Mouse (Mus musculus): Measurements from ENCODE around the gene Cdr2l. TPM values are rescaled to one million over a fixed set of nuclear protein-coding genes. Genes with fewer than 3 reads are reported as not detected.
"Not testable (repeated sequence)": the region's sequence is repeated elsewhere in the genome, so short reads cannot be mapped to it uniquely, and the experiment has no call there.

Gene Cdr2l
- polyA plus RNA-seq, 1 experiment from 2014 or later, result 19.9 TPM

DNA sequence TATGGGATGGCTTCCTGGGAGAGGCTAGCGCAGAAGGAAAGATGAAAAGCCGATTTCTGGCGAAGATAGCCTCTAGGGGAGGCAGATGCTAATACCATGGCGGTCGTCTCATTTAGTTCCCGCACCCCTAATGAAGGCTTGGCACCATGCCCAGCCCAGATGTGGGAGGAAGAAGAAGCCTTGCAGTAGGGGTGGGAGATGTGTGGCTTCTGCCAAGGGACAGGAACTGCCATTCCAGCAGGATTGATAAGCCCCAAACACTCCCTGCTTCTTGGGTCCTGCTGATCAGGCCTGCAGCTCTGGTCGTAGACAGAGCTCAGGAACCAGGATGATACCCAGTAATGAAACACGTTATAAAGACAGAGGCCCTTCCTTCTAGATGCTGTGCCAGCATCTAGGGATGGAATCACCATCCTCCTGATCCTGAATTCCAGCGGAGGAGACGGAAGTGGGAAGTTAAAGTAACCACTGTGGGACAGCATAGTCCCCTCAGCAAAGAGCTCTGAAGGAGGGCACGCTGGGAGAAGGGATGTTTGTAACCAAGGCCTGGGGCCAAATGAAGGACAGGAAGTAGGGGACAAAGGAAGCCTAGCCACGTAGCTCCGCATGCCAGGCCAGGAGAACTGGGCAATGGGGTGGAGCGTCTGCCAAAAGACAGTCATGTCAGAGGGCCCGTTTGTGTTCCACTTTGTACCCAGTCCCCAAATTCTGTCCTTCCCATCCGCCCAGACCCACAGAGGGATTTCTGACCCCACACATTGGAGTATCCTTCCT, 2.2 kb downstream of the Cdr2l start:
- 60% methylated on average over 16 of the region's 16 CpGs for whole genome bisulfite sequencing
- ATAC-seq (ENCODE audit: insufficient number of reproducible peaks, insufficient read depth, low FRiP score, low TSS enrichment, low read depth), result no peak
- Histone ChIP-seq H3K4me2 (peak overlapping the region; percentile 87), H3K9me3 (no peaks in the 10 kb centered on the region), H3K4me1 (replicated peaks) (peaks cover 36% of the 10 kb centered on the region), H3K27ac (no peak overlapping the region), H3K9ac (replicated peaks) (peak overlapping the region; percentile 90; the same call in 1 of the 2 replicates), H3K4me3 (replicated peaks) (peak overlapping the region; percentile 84), H3K27me3 (peaks cover 4% of the 10 kb centered on the region), H3K36me3 (0 out of 2 replicates have a peak, but pooled peaks cover 4% of the 10 kb centered on the region)

DNA sequence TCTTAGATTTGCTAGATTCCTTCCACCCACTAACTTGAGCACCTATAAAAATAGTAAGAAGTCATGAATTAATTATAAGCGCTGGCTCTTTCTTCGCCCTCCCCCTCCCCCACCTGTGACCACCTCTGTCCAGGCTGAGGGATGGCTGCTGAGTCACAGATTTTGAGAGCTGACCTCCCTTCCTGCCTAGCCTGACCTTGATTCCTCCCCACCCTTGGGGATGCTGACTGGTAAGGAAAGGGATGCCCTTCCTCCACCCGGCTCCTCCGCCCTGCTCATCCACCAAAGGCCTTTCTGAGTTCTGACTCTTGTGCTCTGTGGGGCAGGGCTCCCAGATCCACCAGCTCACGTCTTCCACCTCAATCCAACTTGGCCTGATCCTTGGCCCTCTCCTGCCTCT, 2.9 kb downstream of the Cdr2l start:
- peaks cover 5% of the 10 kb centered on the region; the same call in 1 of the 2 replicates for H3K36me3 ChIP-seq
- 77% methylated on average over 5 of the region's 5 CpGs for WGBS
- H3K27me3 ChIP-seq, result peaks cover 4% of the 10 kb centered on the region
- no peak for ATAC-seq (ENCODE audit: insufficient number of reproducible peaks, insufficient read depth, low FRiP score, low TSS enrichment, low read depth)
- no peak overlapping the region; the same call in 1 of the 2 replicates for H3K9ac ChIP-seq (replicated peaks)
- H3K9me3 ChIP-seq, result no peaks in the 10 kb centered on the region
- peaks cover 36% of the 10 kb centered on the region for H3K4me1 ChIP-seq (replicated peaks)
- H3K4me2 ChIP-seq, result no peak overlapping the region
- H3K4me3 ChIP-seq (replicated peaks), result no peak overlapping the region
- no peak overlapping the region for H3K27ac ChIP-seq

DNA sequence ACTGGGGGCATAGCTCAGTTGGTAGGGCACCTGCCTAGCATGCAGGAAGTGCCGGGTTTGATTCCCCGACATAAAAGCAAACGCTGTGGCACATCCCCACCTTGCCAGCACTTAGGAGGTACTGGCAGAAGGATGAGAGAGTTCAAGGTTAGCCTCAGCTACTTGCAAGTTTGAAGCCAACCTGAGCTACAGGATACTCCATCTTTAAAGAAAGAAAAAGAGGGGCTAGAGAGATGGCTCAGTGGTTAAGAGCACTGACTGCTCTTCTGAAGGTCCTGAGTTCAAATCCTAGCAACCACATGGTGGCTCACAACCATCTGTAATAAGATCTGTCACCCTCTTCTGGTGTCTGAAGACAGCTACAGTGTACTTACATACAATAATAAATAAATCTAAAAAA, 5.1 kb downstream of the Cdr2l start:
- H3K4me1 ChIP-seq (replicated peaks), result peaks cover 30% of the 10 kb centered on the region
- H3K9ac ChIP-seq (replicated peaks); ATAC-seq (ENCODE audit: insufficient number of reproducible peaks, insufficient read depth, low FRiP score, low TSS enrichment, low read depth); H3K9me3 ChIP-seq; H3K4me3 ChIP-seq (replicated peaks); H3K27ac ChIP-seq; H3K27me3 ChIP-seq; H3K4me2 ChIP-seq: not testable (repeated sequence)
- peaks cover 26% of the 10 kb centered on the region for H3K36me3 ChIP-seq
- WGBS, result 81% methylated on average over 3 of the region's 3 CpGs

DNA sequence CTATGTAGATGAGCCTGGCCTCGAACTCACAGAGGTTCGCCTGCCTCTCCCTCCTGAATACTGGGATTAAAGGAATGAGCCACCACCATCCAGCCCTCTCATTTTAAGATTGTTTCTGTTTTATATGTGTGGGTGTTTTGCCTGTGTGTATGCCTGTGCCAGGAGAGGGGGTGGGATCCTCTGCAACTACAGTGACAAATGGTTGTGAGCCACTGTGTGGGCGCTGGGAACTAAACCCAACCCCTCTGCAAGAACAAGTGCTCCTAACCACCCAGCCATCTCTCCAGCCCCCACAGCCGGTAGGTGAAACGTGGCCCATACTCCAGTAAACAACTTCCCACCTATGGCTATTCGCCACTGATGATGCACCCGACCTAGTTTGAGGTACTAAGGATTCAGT, 9.6 kb downstream of the Cdr2l start:
- Histone ChIP-seq H3K9me3 (no peaks in the 10 kb centered on the region), H3K36me3 (peaks cover 69% of the 10 kb centered on the region), H3K4me2 (no peak overlapping the region), H3K4me3 (replicated peaks) (no peak overlapping the region), H3K4me1 (replicated peaks) (no peaks in the 10 kb centered on the region), H3K9ac (replicated peaks) (no peak overlapping the region), H3K27me3 (peaks cover 8% of the 10 kb centered on the region), H3K27ac (no peak overlapping the region)
- ATAC-seq (ENCODE audit: insufficient number of reproducible peaks, insufficient read depth, low FRiP score, low TSS enrichment, low read depth), result no peak
- 92% methylated on average over 7 of the region's 7 CpGs for WGBS

DNA sequence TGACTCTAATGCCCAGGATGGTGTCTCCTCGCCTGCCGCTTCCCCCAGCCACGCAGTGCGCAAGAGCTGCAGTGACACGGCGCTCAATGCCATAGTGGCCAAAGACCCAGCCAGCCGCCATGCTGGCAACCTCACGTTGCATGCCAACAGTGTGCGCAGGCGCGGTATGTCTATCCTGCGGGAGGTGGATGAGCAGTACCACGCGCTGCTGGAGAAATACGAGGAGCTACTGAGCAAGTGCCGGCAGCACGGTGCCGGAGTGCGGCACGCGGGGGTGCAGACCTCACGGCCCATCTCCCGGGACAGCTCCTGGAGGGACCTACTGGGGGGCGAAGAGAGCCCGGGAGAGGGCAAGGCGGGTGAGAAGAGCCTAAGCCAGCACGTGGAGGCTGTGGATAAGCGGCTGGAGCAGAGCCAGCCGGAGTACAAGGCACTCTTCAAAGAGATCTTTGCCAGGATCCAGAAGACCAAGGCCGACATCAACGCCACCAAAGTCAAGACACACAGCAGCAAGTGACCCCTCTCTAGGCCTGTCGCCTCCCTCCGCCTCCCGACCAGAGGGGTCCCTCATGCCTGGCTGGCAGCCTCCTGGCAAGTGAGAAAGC, 12.1 kb downstream of the Cdr2l start:
- Histone ChIP-seq H3K9ac (replicated peaks) (no peak overlapping the region), H3K27ac (no peak overlapping the region), H3K4me3 (replicated peaks) (no peak overlapping the region), H3K4me1 (replicated peaks) (no peaks in the 10 kb centered on the region), H3K36me3 (peaks cover 66% of the 10 kb centered on the region), H3K4me2 (peak overlapping the region; percentile 21; the same call in 1 of the 2 replicates), H3K9me3 (no peaks in the 10 kb centered on the region), H3K27me3 (peaks cover 8% of the 10 kb centered on the region)
- no peak for ATAC-seq (ENCODE audit: insufficient number of reproducible peaks, insufficient read depth, low FRiP score, low TSS enrichment, low read depth)
- 63% methylated on average over 34 of the region's 34 CpGs for WGBS

DNA sequence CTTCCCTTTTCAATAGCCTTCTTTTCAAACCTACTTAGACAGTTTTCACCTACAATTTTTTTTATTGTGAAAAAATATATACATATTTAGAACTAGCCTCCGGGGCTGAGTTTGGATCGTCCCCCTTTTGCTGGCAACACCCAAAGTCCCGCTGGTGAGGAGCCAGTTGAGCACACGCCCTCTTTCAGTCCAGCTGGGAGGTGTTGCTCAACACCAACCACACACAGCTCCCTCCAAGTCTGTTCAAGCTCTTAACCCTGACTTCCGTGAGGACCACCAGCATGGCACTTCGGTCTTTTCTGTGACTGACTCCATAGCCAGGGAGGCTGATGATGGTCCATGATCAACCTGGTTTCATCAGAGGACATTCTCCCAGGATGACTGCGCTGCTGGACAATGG, 16.4 kb downstream of the Cdr2l start:
- H3K4me3 ChIP-seq (replicated peaks), result no peak overlapping the region
- no peak overlapping the region for H3K27ac ChIP-seq
- H3K36me3 ChIP-seq, result peaks cover 32% of the 10 kb centered on the region
- H3K27me3 ChIP-seq, result peaks cover 8% of the 10 kb centered on the region
- no peak overlapping the region for H3K4me2 ChIP-seq
- no peak overlapping the region for H3K9ac ChIP-seq (replicated peaks)
- ATAC-seq (ENCODE audit: insufficient number of reproducible peaks, insufficient read depth, low FRiP score, low TSS enrichment, low read depth), result no peak
- WGBS, result 79% methylated on average over 7 of the region's 7 CpGs
- 0 out of 2 replicates have a peak, but pooled peaks cover 1% of the 10 kb centered on the region for H3K4me1 ChIP-seq (replicated peaks)
- no peaks in the 10 kb centered on the region for H3K9me3 ChIP-seq

DNA sequence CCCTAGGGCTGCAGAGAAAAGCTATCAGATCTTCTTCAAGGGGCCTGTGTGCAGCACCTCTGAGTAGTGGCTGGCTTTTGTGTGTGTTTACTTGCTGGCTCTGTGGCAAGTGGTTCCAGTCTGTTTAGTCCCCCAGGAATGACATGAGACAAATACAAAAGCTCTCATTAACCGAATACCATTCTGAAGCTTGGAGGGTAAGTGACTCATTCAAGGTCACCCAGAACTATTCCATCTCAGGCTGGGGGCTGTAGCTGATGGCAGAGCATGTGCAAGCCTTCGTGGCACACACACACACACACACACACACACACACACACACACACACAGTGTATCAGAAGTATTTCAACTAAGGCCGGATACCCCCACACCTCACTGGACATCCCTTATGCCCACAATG, 18.4 kb downstream of the Cdr2l start:
- Histone ChIP-seq H3K9ac (replicated peaks) (no peak overlapping the region), H3K9me3 (no peaks in the 10 kb centered on the region), H3K4me2 (no peak overlapping the region), H3K27me3 (no peaks in the 10 kb centered on the region), H3K27ac (no peak overlapping the region), H3K36me3 (peaks cover 12% of the 10 kb centered on the region), H3K4me3 (replicated peaks) (no peak overlapping the region), H3K4me1 (replicated peaks) (peaks cover 12% of the 10 kb centered on the region)
- no peak for ATAC-seq (ENCODE audit: insufficient number of reproducible peaks, insufficient read depth, low FRiP score, low TSS enrichment, low read depth)
- 69% methylated on average over 3 of the region's 3 CpGs for whole genome bisulfite sequencing

DNA sequence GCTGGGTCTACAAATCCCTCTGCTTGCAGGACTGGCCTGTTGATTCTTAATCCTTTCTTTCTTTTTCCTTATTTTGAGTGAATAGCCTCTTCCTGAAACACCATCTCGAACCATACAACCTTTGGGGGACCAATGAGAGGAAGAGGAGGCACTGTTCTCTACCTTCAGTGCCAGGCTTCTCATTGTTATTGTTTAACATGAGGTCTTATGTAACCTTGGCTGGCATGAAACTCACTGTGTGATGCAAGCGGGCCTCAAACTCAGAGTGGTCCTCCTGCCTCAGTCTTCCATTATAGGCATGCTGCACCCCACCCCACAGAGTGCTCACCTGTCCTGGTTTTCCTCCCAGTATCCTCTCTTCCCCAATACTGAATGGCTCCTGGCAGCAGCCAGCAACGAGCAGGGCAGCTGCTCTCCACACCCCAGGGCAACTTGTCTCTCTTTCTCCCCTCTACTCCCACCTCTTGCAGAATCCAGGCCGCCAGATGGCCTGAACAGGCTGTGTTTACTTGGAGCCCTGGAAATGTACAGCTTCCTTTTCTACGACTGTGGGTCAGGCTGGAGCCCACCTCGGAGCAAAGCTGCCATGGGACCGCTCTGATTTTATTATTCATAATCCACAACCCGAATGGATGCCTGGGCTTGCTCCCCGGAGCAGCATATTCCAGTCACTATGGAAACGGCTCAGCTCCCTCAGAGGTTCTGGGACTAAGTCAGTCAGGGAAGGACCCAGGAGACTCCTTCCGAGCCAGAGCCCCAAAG, 19.1 kb downstream of the Cdr2l start:
- Histone ChIP-seq H3K27ac (no peak overlapping the region), H3K4me2 (no peak overlapping the region), H3K36me3 (peaks cover 11% of the 10 kb centered on the region), H3K9me3 (no peaks in the 10 kb centered on the region), H3K4me1 (replicated peaks) (peaks cover 12% of the 10 kb centered on the region), H3K27me3 (no peaks in the 10 kb centered on the region), H3K9ac (replicated peaks) (no peak overlapping the region), H3K4me3 (replicated peaks) (no peak overlapping the region)
- ATAC-seq (ENCODE audit: insufficient number of reproducible peaks, insufficient read depth, low FRiP score, low TSS enrichment, low read depth), result no peak
- 59% methylated on average over 11 of the region's 11 CpGs for WGBS

DNA sequence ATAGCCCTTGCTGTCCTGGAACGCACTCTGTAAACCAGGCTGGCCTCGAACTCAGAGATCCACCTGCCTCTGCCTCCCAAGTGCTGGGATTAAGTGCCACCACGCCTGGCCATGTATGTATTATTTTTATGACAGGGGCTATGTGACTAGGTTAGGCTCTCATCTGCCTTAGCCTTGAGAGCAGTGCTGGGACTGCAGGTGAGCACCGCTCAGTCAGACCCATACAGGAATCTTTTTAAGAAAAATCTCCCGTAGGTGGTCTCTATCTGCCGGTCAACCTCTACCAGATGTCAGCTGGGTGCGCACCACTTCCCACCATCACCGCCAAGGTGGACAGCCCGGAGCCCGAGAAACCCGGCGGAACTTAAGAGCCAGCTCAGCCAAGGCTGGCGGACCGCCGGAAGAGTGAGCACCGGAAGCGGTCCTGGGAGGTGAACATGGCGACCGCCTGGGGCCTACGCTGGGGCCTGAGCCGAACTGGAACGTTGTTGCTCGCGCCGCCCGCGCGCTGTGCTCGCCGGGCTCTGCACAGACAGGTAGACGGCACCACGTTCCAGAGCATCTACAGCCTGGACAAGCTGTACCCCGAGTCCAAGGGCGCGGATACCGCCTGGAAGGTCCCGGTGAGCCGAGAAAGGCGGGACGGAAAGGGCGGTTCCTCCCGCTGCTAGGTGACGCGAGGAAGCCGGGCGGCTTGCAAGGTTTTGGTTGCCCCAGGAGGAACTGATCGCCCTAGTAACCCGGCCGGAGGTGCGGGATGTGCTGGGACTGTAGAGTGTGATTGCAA, 21.8 kb downstream of the Cdr2l start, which contains the start of gene Mrpl58:
Gene Mrpl58 (plus strand): TSS at position 415 of the 787 bp plus-strand sequence.
- peak within 1 kb of the TSS; percentile 84 for H3K4me3 ChIP-seq (replicated peaks)
- no peaks in the 10 kb centered on the region for H3K9me3 ChIP-seq
- WGBS, result 3% methylated on average over 50 of the region's 50 CpGs
- H3K36me3 ChIP-seq, result peaks cover 32% of the 10 kb centered on the region
- H3K4me1 ChIP-seq (replicated peaks), result peaks cover 12% of the 10 kb centered on the region
- ATAC-seq (ENCODE audit: insufficient number of reproducible peaks, insufficient read depth, low FRiP score, low TSS enrichment, low read depth), result peak; percentile 82
- H3K27ac ChIP-seq, result peak within 1 kb of the TSS; percentile 94
- H3K27me3 ChIP-seq, result no peaks in the 10 kb centered on the region
- H3K4me2 ChIP-seq, result peak within 1 kb of the TSS; percentile 83
- peak within 1 kb of the TSS; percentile 89 for H3K9ac ChIP-seq (replicated peaks)

DNA sequence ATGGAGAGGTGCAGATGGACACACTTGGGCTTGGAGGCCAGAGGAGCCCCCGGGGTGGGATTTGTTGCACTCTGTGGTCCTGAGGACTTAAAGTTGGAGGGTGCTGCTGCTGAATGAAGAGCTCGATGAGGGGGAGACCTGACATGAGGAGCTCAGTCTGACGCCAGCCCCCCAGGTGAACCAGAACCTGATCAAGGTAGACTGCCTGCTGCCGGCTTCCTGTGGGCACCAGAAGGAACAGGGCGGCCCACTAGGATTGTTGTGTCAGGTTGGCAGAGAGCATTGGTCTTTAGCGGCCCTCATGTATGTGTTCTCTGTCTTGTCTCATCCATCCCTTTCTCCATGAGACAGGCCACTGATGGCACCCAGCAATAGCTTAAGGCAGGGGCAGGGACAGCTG, 24.0 kb downstream of the Cdr2l start:
- ATAC-seq (ENCODE audit: insufficient number of reproducible peaks, insufficient read depth, low FRiP score, low TSS enrichment, low read depth), result no peak
- no peak overlapping the region for H3K4me3 ChIP-seq (replicated peaks)
- peaks cover 14% of the 10 kb centered on the region for H3K4me1 ChIP-seq (replicated peaks)
- H3K9me3 ChIP-seq, result no peaks in the 10 kb centered on the region
- no peak overlapping the region for H3K27ac ChIP-seq
- peaks cover 54% of the 10 kb centered on the region for H3K36me3 ChIP-seq
- WGBS, result 96% methylated on average over 6 of the region's 6 CpGs
- H3K4me2 ChIP-seq, result no peak overlapping the region
- H3K9ac ChIP-seq (replicated peaks), result no peak overlapping the region
- no peaks in the 10 kb centered on the region for H3K27me3 ChIP-seq

All from limb, embryonic 12.5 days (tissue).